Mouse (Mus musculus) regulatory T cell (primary cell): ENCODE measurements around the gene Slc36a3.
"Not testable (repeated sequence)": the region's sequence is repeated elsewhere in the genome, so short reads cannot be mapped to it uniquely, and the experiment has no call there.

Experiments used
- in situ Hi-C: fragments of 300-600 bp; cut with MboI, MseI; formaldehyde crosslinking; loops from one replicate; pipeline ENCODE4 v1.15.1; 2025; ENCODE audit warnings: high pct_unique_total_duplicates

The Slc36a3 gene

GRCm38 (mm10) chr11:55146855-55147254 lies 4.7 kb downstream of the Slc36a3 start:
- in situ Hi-C loops, result no loop called here

GRCm38 (mm10) chr11:55144011-55144410 lies 7.5 kb downstream of the Slc36a3 start:
- in situ Hi-C loops, result no loop called here

- in situ Hi-C loops, result no loop called here
These were observed 10.0 kb downstream of the Slc36a3 start for GRCm38 (mm10) chr11:55141502-55141901.

- in situ Hi-C loops, result no loop called here
These were observed 13.9 kb downstream of the Slc36a3 start for GRCm38 (mm10) chr11:55137646-55138045.

GRCm38 (mm10) chr11:55136770-55137547 lies 14.5 kb downstream of the Slc36a3 start:
- in situ Hi-C loops, result no loop called here

GRCm38 (mm10) chr11:55134871-55135270 lies 16.6 kb downstream of the Slc36a3 start:
- in situ Hi-C loops, result no loop called here

- in situ Hi-C loops, result no loop called here
These were observed 17.1 kb downstream of the Slc36a3 start for GRCm38 (mm10) chr11:55134407-55134806.

- in situ Hi-C loops, result no loop called here
These were observed 18.3 kb downstream of the Slc36a3 start for GRCm38 (mm10) chr11:55133204-55133603.

GRCm38 (mm10) chr11:55131946-55132345 lies 19.6 kb downstream of the Slc36a3 start:
- in situ Hi-C loops, result no loop called here

GRCm38 (mm10) chr11:55131077-55131742 lies 20.3 kb downstream of the Slc36a3 start:
- in situ Hi-C loops, result no loop called here

- in situ Hi-C loops, result no loop called here
These were observed 23.1 kb downstream of the Slc36a3 start for GRCm38 (mm10) chr11:55128411-55128810.

GRCm38 (mm10) chr11:55127937-55128336 lies 23.6 kb downstream of the Slc36a3 start:
- in situ Hi-C loops, result no loop called here

GRCm38 (mm10) chr11:55126663-55127062 lies 24.8 kb downstream of the Slc36a3 start:
- in situ Hi-C loops, result no loop called here

- in situ Hi-C loops, result no loop called here
These were observed 30.1 kb downstream of the Slc36a3 start for GRCm38 (mm10) chr11:55121430-55121829.

- in situ Hi-C loops, result no loop called here
These were observed 30.7 kb downstream of the Slc36a3 start for GRCm38 (mm10) chr11:55120821-55121271.

GRCm38 (mm10) chr11:55120279-55120678 lies 31.2 kb downstream of the Slc36a3 start:
- in situ Hi-C loops, result no loop called here

- in situ Hi-C loops, result no loop called here
These were observed 34.5 kb downstream of the Slc36a3 start for GRCm38 (mm10) chr11:55117031-55117430.

GRCm38 (mm10) chr11:55116004-55116403 lies 35.5 kb downstream of the Slc36a3 start:
- in situ Hi-C loops, result no loop called here

- in situ Hi-C loops, result no loop called here
These were observed 37.2 kb downstream of the Slc36a3 start for GRCm38 (mm10) chr11:55114291-55114690.

GRCm38 (mm10) chr11:55113861-55114250 lies 37.7 kb downstream of the Slc36a3 start:
- in situ Hi-C loops, result not testable (repeated sequence)

GRCm38 (mm10) chr11:55113209-55113860 lies 38.2 kb downstream of the Slc36a3 start:
- in situ Hi-C loops, result no loop called here

- in situ Hi-C loops, result no loop called here
These were observed 40.8 kb downstream of the Slc36a3 start for GRCm38 (mm10) chr11:55110566-55111169.
